In the genomic region with DNA sequence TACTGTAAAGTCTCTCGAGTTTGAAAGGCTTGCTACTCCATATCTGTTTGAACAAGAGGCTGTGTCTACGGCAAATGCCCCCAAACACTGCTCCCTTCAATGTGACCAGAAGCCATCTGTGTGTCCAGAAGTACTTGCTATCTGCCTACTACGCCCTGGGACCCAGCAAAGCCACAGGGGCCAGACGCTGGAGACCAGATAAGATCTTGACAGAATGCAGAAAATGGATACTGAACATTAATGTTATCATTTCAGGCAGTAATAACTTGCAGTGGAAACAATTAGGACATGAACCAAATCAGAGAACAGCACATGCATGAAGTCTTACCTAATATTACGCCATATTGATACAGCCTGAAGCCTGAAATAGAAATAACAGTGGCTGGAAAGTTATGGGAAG, we compare ENCODE assay signal across 28 mouse cellular contexts. TPM values are rescaled to one million over a fixed set of nuclear protein-coding genes. Genes with fewer than 3 reads are reported as not detected.
A peak's percentile ranks its signal among the peaks of the same experiment; 100 is the strongest.
DNase-seq lines count a peak whose midpoint lies in the region; ATAC-seq and TF ChIP-seq lines count a peak whose summit lies in the region.
"Had no signal": no experiment of that assay in that cellular context is flagged by ENCODE, and none has a peak within 500 bp of the region (broad histone marks: within the 10 kb centered on the region; RNA-seq: fewer than 3 reads in every experiment).

No protein-coding gene starts in this region.

- no peaks in the 10 kb centered on the region for H3K27me3 ChIP-seq in lung, postnatal 0 days (replicated peaks; ENCODE audit: insufficient read depth, low read length)
- H3K27me3 ChIP-seq in liver, embryonic 13.5 days = no peaks in the 10 kb centered on the region
- no peaks in the 10 kb centered on the region for H3K27me3 ChIP-seq in intestine, embryonic 16.5 days (replicated peaks; ENCODE audit: control insufficient read depth, insufficient read depth, low read length)
- H3K27me3 ChIP-seq: embryonic facial prominence, embryonic 13.5 days; hindbrain, embryonic 15.5 days; midbrain, embryonic 12.5 days; neural tube, embryonic 12.5 days had no signal

- no peak for ATAC-seq in lung, postnatal 0 days
- peak; percentile 69 for ATAC-seq in liver, embryonic 13.5 days (ENCODE audit: low read depth)
- ATAC-seq in megakaryocyte-erythroid progenitor cell, adult 5-6 weeks (replicated peaks; ENCODE audit: low FRiP score, low TSS enrichment, poor library complexity, severe bottlenecking) = peak; percentile 65
- ATAC-seq in intestine, embryonic 16.5 days = no peak
- ATAC-seq: activated CD4-positive, CD25-positive, alpha-beta regulatory T cell, adult 4 months; forebrain, embryonic 16.5 days; inflammation-experienced regulatory T-cells, adult 6 months had no signal

- no peak overlapping the region for H3K4me2 ChIP-seq in lung, postnatal 0 days (replicated peaks; ENCODE audit: low read depth, low read length)
- H3K4me2 ChIP-seq in liver, embryonic 13.5 days = no peak overlapping the region
- H3K4me2 ChIP-seq in intestine, embryonic 16.5 days (ENCODE audit: low read depth, low read length) = no peak overlapping the region
- H3K4me2 ChIP-seq: embryonic facial prominence, embryonic 13.5 days; hindbrain, embryonic 15.5 days; midbrain, embryonic 12.5 days; neural tube, embryonic 12.5 days had no signal

- H3K9ac ChIP-seq in lung, postnatal 0 days (replicated peaks; ENCODE audit: low read depth) = no peak overlapping the region
- no peak overlapping the region for H3K9ac ChIP-seq in liver, embryonic 13.5 days
- no peak overlapping the region for H3K9ac ChIP-seq in intestine, embryonic 16.5 days (ENCODE audit: low read depth, low read length)
- H3K9ac ChIP-seq: embryonic facial prominence, embryonic 13.5 days; hindbrain, embryonic 15.5 days; midbrain, embryonic 12.5 days; neural tube, embryonic 12.5 days had no signal

- peaks cover 16% of the 10 kb centered on the region for H3K4me1 ChIP-seq in lung, postnatal 0 days (ENCODE audit: insufficient read depth, low read depth, low read length)
- H3K4me1 ChIP-seq in liver, embryonic 13.5 days (replicated peaks) = peaks cover 42% of the 10 kb centered on the region
- H3K4me1 ChIP-seq in intestine, embryonic 16.5 days (ENCODE audit: control insufficient read depth, insufficient read depth, low read length) = peaks cover 10% of the 10 kb centered on the region; the same call in 1 of the 2 replicates
- H3K4me1 ChIP-seq: neural tube, embryonic 12.5 days had no signal

- no peak for TF ChIP-seq EP300 in lung, postnatal 0 days (IDR thresholded peaks at IDR 0.05)

- H3K36me3 ChIP-seq in lung, postnatal 0 days (ENCODE audit: insufficient read depth, low read length) = no peaks in the 10 kb centered on the region
- no peaks in the 10 kb centered on the region for H3K36me3 ChIP-seq in liver, embryonic 13.5 days
- no peaks in the 10 kb centered on the region for H3K36me3 ChIP-seq in intestine, embryonic 16.5 days (ENCODE audit: control insufficient read depth, insufficient read depth, low read length)
- H3K36me3 ChIP-seq: embryonic facial prominence, embryonic 13.5 days; forebrain, embryonic 10.5 days; hindbrain, embryonic 10.5 days; hindbrain, embryonic 15.5 days; midbrain, embryonic 12.5 days; neural tube, embryonic 12.5 days had no signal

- TF ChIP-seq CTCF in lung, postnatal 0 days (IDR thresholded peaks at IDR 0.05) = no peak

- DNase-seq in heart, adult 11 months = peak; percentile 82
- no peak for DNase-seq in heart, postnatal 36 days
- DNase-seq in lung, postnatal 0 days (ENCODE audit: low spot score) = peak; percentile 23
- no peak for DNase-seq in lung, postnatal 25 days (ENCODE audit: low spot score)
- no peak for DNase-seq in liver, embryonic 13.5 days
- DNase-seq in thymus, postnatal 14 days = no peak
- DNase-seq: adrenal gland, adult 8-10 months; cerebellum, adult 8-10 months; kidney, adult 8-10 months; kidney, postnatal 4 days; layer of hippocampus, adult 9-11 months; lung, postnatal 10 days; right cerebral cortex, postnatal 4 days; thymus, adult 18-20 months; thymus, postnatal 36 days had no signal

- WGBS in lung, postnatal 0 days = 74% methylated on average over 5 of the region's 5 CpGs
- WGBS in liver, embryonic 13.5 days (ENCODE audit: insufficient replicate concordance) = 21% methylated on average over 5 of the region's 5 CpGs
- 76% methylated on average over 5 of the region's 5 CpGs for WGBS in intestine, embryonic 16.5 days

- no peaks in the 10 kb centered on the region for H3K9me3 ChIP-seq in lung, postnatal 0 days (ENCODE audit: low read length)
- no peaks in the 10 kb centered on the region for H3K9me3 ChIP-seq in liver, embryonic 13.5 days (replicated peaks)
- H3K9me3 ChIP-seq in intestine, embryonic 16.5 days (ENCODE audit: control insufficient read depth, low read length) = no peaks in the 10 kb centered on the region
- H3K9me3 ChIP-seq: embryonic facial prominence, embryonic 13.5 days; forebrain, embryonic 10.5 days; hindbrain, embryonic 10.5 days; hindbrain, embryonic 15.5 days; midbrain, embryonic 12.5 days; neural tube, embryonic 12.5 days had no signal

- intact Hi-C loops in heart, postnatal 36 days (cut with DNase I) = loop anchor here (5.0 kb wide), 2 partner anchors 200 to 295 kb away; a partner anchor contains a TSS

- H3K27ac ChIP-seq in lung, postnatal 0 days (ENCODE audit: low read length) = peak overlapping the region; percentile 38
- H3K27ac ChIP-seq in liver, embryonic 13.5 days = no peak overlapping the region
- H3K27ac ChIP-seq in intestine, embryonic 16.5 days (ENCODE audit: low read length) = no peak overlapping the region
- H3K27ac ChIP-seq: embryonic facial prominence, embryonic 13.5 days; forebrain, embryonic 10.5 days; hindbrain, embryonic 10.5 days; hindbrain, embryonic 15.5 days; kidney, postnatal 0 days; midbrain, embryonic 12.5 days; neural tube, embryonic 12.5 days had no signal

- no peak overlapping the region for H3K4me3 ChIP-seq in lung, postnatal 0 days (ENCODE audit: low read depth, low read length)
- no peak overlapping the region for H3K4me3 ChIP-seq in liver, embryonic 13.5 days (replicated peaks)
- no peak overlapping the region for H3K4me3 ChIP-seq in intestine, embryonic 16.5 days (ENCODE audit: low read length)
- H3K4me3 ChIP-seq: embryonic facial prominence, embryonic 13.5 days; forebrain, embryonic 10.5 days; hindbrain, embryonic 10.5 days; hindbrain, embryonic 15.5 days; midbrain, embryonic 12.5 days; myocyte; neural tube, embryonic 12.5 days had no signal

RNA-seq across cellular contexts. Expression of a gene that starts 56.2 kb away (rescaled TPM):
- total RNA-seq in heart, postnatal 36 days (2021) = 10 to 100 TPM; 26.6 to 31.4 TPM
- 14.7 and 18.0 TPM in 2 replicates for polyA plus RNA-seq in lung, postnatal 0 days (2015; fragmentation: Nextera tagmentation; extraction: Ambion mirVana)
- polyA plus RNA-seq in liver, embryonic 13.5 days (2015; fragmentation: Nextera tagmentation; extraction: Ambion mirVana) = 4.1 and 4.3 TPM in 2 replicates
- total RNA-seq in megakaryocyte-erythroid progenitor cell, adult 5-6 weeks (2014; fragmentation: Nextera tagmentation) = 3.6 and 3.9 TPM in 2 replicates
- 5.4 and 7.3 TPM in 2 replicates for total RNA-seq in megakaryocyte-erythroid progenitor cell, adult 5-6 weeks (2017)
- polyA plus RNA-seq in intestine, embryonic 16.5 days (2015; fragmentation: Nextera tagmentation; extraction: Ambion mirVana) = 16.8 and 17.4 TPM in 2 replicates

Comparison
In these comparisons a context has a peak if more than half of its experiments do, and no peak if none do; other contexts are left out.
1. DNase-seq: peak in heart, adult 11 months (single experiment) and lung, postnatal 0 days (single experiment); none in heart, postnatal 36 days (0 of 2), lung, postnatal 25 days (single experiment), liver, embryonic 13.5 days (single experiment) and thymus, postnatal 14 days (single experiment).
2. ATAC-seq: peak in liver, embryonic 13.5 days (single experiment) and megakaryocyte-erythroid progenitor cell, adult 5-6 weeks (single experiment); none in lung, postnatal 0 days (single experiment) and intestine, embryonic 16.5 days (single experiment).